Mouse (Mus musculus): ENCODE data around the gene 9330161L09Rik. TPM values are rescaled to one million over a fixed set of nuclear protein-coding genes. Genes with fewer than 3 reads are reported as not detected.

The 9330161L09Rik gene
- polyA plus RNA-seq, 1 experiment: not detected

GRCm38 (mm10) chr12:103433986-103434731, 26.5 kb upstream of the 9330161L09Rik start, which contains the start of gene Ifi27:
Ifi27 (plus strand) TSS chr12:103434211.
- Histone ChIP-seq H3K27me3 (ENCODE audit: control insufficient read depth) (no peaks in the 10 kb centered on the region), H3K4me3 (replicated peaks) (no peak within 1 kb of the TSS), H3K9me3 (ENCODE audit: control insufficient read depth, low read length) (no peaks in the 10 kb centered on the region), H3K4me1 (ENCODE audit: control insufficient read depth) (no peaks in the 10 kb centered on the region), H3K36me3 (ENCODE audit: control insufficient read depth) (no peaks in the 10 kb centered on the region)
- TF ChIP-seq GATA1 (IDR thresholded peaks at IDR 0.05; ENCODE audit: low read length) (no peak), TAL1 (IDR thresholded peaks at IDR 0.05; ENCODE audit: low read length) (no peak)

GRCm38 (mm10) chr12:103433430-103433829, 25.8 kb upstream of the 9330161L09Rik start:
- Histone ChIP-seq H3K36me3 (ENCODE audit: control insufficient read depth) (no peaks in the 10 kb centered on the region), H3K4me3 (replicated peaks) (no peak overlapping the region), H3K27me3 (ENCODE audit: control insufficient read depth) (no peaks in the 10 kb centered on the region), H3K4me1 (ENCODE audit: control insufficient read depth) (no peaks in the 10 kb centered on the region), H3K9me3 (ENCODE audit: control insufficient read depth, low read length) (no peaks in the 10 kb centered on the region)
- TF ChIP-seq GATA1 (IDR thresholded peaks at IDR 0.05; ENCODE audit: low read length) (no peak), TAL1 (IDR thresholded peaks at IDR 0.05; ENCODE audit: low read length) (no peak)

DNA sequence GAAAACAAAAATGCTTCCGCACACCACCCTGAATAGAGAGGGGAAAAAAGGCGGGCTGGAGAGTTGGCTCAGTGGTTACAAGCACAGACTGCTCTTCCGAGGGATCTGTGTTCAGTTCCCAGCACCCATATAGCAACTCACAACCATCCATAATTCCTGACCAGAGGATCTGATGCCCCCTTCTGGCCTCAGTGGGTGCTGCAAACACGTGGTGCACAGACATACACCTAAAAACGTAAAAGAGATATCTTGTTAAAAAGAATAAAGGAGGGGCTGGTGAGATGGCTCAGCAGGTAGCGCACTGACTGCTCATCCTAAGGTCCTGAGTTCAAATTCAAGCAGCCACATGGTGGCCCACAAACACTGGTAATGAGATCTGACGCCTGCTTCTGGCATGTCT, 19.1 kb upstream of the 9330161L09Rik start:
- Histone ChIP-seq H3K4me1 (ENCODE audit: control insufficient read depth) (peaks cover 32% of the 10 kb centered on the region), H3K27me3 (ENCODE audit: control insufficient read depth) (no peaks in the 10 kb centered on the region), H3K4me3 (replicated peaks) (no peak overlapping the region), H3K9me3 (ENCODE audit: control insufficient read depth, low read length) (peaks cover 4% of the 10 kb centered on the region), H3K36me3 (ENCODE audit: control insufficient read depth) (peaks cover 26% of the 10 kb centered on the region)
- no peak for TF ChIP-seq GATA1 (IDR thresholded peaks at IDR 0.05; ENCODE audit: low read length)
- TF ChIP-seq TAL1 (IDR thresholded peaks at IDR 0.05; ENCODE audit: low read length): no peak

GRCm38 (mm10) chr12:103425729-103426470, 18.3 kb upstream of the 9330161L09Rik start, which contains the start of gene Ddx24:
Ddx24 (minus strand) TSS chr12:103425830.
- peak within 1 kb of the TSS; percentile 79 for H3K4me3 ChIP-seq (replicated peaks)
- peaks cover 31% of the 10 kb centered on the region for H3K36me3 ChIP-seq (ENCODE audit: control insufficient read depth)
- peaks cover 37% of the 10 kb centered on the region for H3K4me1 ChIP-seq (ENCODE audit: control insufficient read depth)
- no peaks in the 10 kb centered on the region for H3K27me3 ChIP-seq (ENCODE audit: control insufficient read depth)
- no peak for TF ChIP-seq TAL1 (IDR thresholded peaks at IDR 0.05; ENCODE audit: low read length)
- TF ChIP-seq GATA1 (IDR thresholded peaks at IDR 0.05; ENCODE audit: low read length): peak; percentile 81
- H3K9me3 ChIP-seq (ENCODE audit: control insufficient read depth, low read length): peaks cover 4% of the 10 kb centered on the region

GRCm38 (mm10) chr12:103425016-103425728, 17.6 kb upstream of the 9330161L09Rik start:
- Histone ChIP-seq H3K9me3 (ENCODE audit: control insufficient read depth, low read length) (peaks cover 4% of the 10 kb centered on the region), H3K36me3 (ENCODE audit: control insufficient read depth) (peaks cover 35% of the 10 kb centered on the region), H3K4me3 (replicated peaks) (peak overlapping the region; percentile 79), H3K4me1 (ENCODE audit: control insufficient read depth) (peaks cover 37% of the 10 kb centered on the region), H3K27me3 (ENCODE audit: control insufficient read depth) (no peaks in the 10 kb centered on the region)
- TF ChIP-seq GATA1 (IDR thresholded peaks at IDR 0.05; ENCODE audit: low read length) (no peak), TAL1 (IDR thresholded peaks at IDR 0.05; ENCODE audit: low read length) (no peak)

- no peaks in the 10 kb centered on the region for H3K27me3 ChIP-seq (ENCODE audit: control insufficient read depth)
- H3K4me3 ChIP-seq (replicated peaks): no peak overlapping the region
- peaks cover 100% of the 10 kb centered on the region for H3K36me3 ChIP-seq (ENCODE audit: control insufficient read depth)
- H3K9me3 ChIP-seq (ENCODE audit: control insufficient read depth, low read length): no peaks in the 10 kb centered on the region
- no peak for TF ChIP-seq GATA1 (IDR thresholded peaks at IDR 0.05; ENCODE audit: low read length)
- TF ChIP-seq TAL1 (IDR thresholded peaks at IDR 0.05; ENCODE audit: low read length): no peak
- peaks cover 2% of the 10 kb centered on the region; the same call in 1 of the 2 replicates for H3K4me1 ChIP-seq (ENCODE audit: control insufficient read depth)
These were observed 524 bp upstream of the 9330161L09Rik start for GRCm38 (mm10) chr12:103408144-103408543.

DNA sequence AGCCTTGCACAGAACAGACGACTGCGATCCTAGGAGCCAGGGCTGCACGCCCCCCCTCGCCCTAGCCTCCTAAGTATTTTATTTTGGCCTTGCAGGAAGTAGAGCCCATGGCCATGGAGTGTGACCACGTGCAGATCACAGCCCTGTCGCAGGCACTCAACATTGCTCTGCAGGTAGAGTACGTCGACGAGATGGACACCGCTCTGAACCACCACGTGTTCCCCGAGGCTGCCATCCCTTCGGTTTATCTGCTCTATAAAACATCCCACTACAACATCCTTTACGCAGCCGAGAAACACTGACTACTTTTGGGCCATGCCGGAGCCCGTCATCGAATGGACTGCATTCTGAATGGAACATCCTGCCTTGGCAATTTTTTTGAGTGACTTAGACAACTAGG, 3.5 kb downstream of the 9330161L09Rik start:
- no peak overlapping the region for H3K4me3 ChIP-seq (replicated peaks)
- H3K36me3 ChIP-seq (ENCODE audit: control insufficient read depth): peaks cover 100% of the 10 kb centered on the region
- no peaks in the 10 kb centered on the region for H3K9me3 ChIP-seq (ENCODE audit: control insufficient read depth, low read length)
- no peak for TF ChIP-seq GATA1 (IDR thresholded peaks at IDR 0.05; ENCODE audit: low read length)
- TF ChIP-seq TAL1 (IDR thresholded peaks at IDR 0.05; ENCODE audit: low read length): no peak
- peaks cover 6% of the 10 kb centered on the region; the same call in 1 of the 2 replicates for H3K4me1 ChIP-seq (ENCODE audit: control insufficient read depth)
- no peaks in the 10 kb centered on the region for H3K27me3 ChIP-seq (ENCODE audit: control insufficient read depth)

DNA sequence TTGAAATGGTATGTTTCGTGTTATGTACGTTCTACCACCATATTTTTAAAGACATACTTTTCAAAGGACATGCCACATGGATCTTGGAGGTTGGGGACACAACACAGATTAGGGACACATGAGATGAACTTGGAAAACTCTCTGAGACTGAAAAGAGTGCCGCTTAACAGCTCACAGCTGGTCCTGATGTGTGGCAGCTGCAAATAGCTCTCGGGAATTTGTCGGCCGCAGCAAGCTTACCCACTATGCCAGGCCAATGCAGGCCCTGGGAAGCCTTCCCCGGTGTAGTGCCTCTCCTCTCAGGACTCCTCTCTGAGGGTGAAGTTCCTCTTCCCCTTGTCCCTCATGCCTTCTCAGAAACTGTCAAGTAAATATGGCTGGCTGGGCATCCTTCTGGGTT, 10.9 kb downstream of the 9330161L09Rik start:
- H3K27me3 ChIP-seq (ENCODE audit: control insufficient read depth): no peaks in the 10 kb centered on the region
- TF ChIP-seq GATA1 (IDR thresholded peaks at IDR 0.05; ENCODE audit: low read length) (no peak), TAL1 (IDR thresholded peaks at IDR 0.05; ENCODE audit: low read length) (no peak)
- H3K36me3 ChIP-seq (ENCODE audit: control insufficient read depth): peaks cover 92% of the 10 kb centered on the region
- H3K4me1 ChIP-seq (ENCODE audit: control insufficient read depth): peaks cover 62% of the 10 kb centered on the region
- no peak overlapping the region for H3K4me3 ChIP-seq (replicated peaks)
- no peaks in the 10 kb centered on the region for H3K9me3 ChIP-seq (ENCODE audit: control insufficient read depth, low read length)
